Mouse (Mus musculus) forebrain, embryonic 11.5 days (tissue): ENCODE measurements around the gene Socs3. TPM values are rescaled to one million over a fixed set of nuclear protein-coding genes. Genes with fewer than 3 reads are reported as not detected.

Source experiments
- ATAC-seq: fragments of 200-750 bp; cut with Nextera tagmentation; replicated peaks from 2 replicates; pipeline ENCODE4 v1.8.0; 2017; ENCODE audit warnings: moderate TSS enrichment; ENCODE audit not compliant: low FRiP score
- DNase-seq: peaks from one replicate; pipeline ENCODE4 v3.0.0-alpha.2; 2017; ENCODE audit warnings: low spot score
- H3K27ac ChIP-seq: fragments of 300-500 bp; sonication (generic); 2 replicates; pipeline ENCODE4 v1.5.1; 2014; ENCODE audit warnings: low read depth, low read length
- H3K27me3 ChIP-seq: fragments of 300-500 bp; sonication (generic); 2 replicates; pipeline ENCODE4 v1.6.1; 2014; ENCODE audit warnings: mild to moderate bottlenecking, low read length, mixed read lengths; ENCODE audit not compliant: control insufficient read depth, insufficient read depth
- H3K36me3 ChIP-seq: fragments of 300-500 bp; sonication (generic); 2 replicates; pipeline ENCODE4 v1.6.1; 2014; ENCODE audit warnings: mild to moderate bottlenecking, low read length, moderate library complexity, mixed read lengths; ENCODE audit not compliant: control insufficient read depth, insufficient read depth
- H3K4me1 ChIP-seq: fragments of 300-500 bp; sonication (generic); replicated peaks from 2 replicates; pipeline ENCODE4 v1.6.1; 2014; ENCODE audit warnings: low read length, mixed read lengths; ENCODE audit not compliant: control insufficient read depth, insufficient read depth
- H3K4me2 ChIP-seq: fragments of 300-500 bp; sonication (generic); 2 replicates; pipeline ENCODE4 v1.6.1; 2014; ENCODE audit warnings: low read depth, mild to moderate bottlenecking, low read length, moderate library complexity, mixed read lengths; ENCODE audit not compliant: severe bottlenecking
- H3K4me3 ChIP-seq: fragments of 300-500 bp; sonication (generic); 2 replicates; pipeline ENCODE4 v1.5.1; 2014; ENCODE audit warnings: low read depth, low read length
- H3K9ac ChIP-seq: fragments of 300-500 bp; sonication (generic); 2 replicates; pipeline ENCODE4 v1.6.1; 2014; ENCODE audit warnings: low read length
- H3K9me3 ChIP-seq: fragments of 300-500 bp; sonication (generic); 2 replicates; pipeline ENCODE4 v1.6.1; 2016; ENCODE audit warnings: low read length, mixed read lengths; ENCODE audit not compliant: control insufficient read depth
- WGBS: fragments of 180-500 bp; shearing (Covaris S2); extraction: QIAGEN DNeasy Blood & Tissue Kit; methylation state at CpG from one replicate; pipeline ENCODE4 v1.1.7; 2014; 5-methylcytosine and 5-hydroxymethylcytosine counted together
- polyA plus RNA-seq: library from polyadenylated mRNA; unstranded; fragments of >200 nt; fragmentation: Nextera tagmentation; extraction: Ambion mirVana; gene quantifications from 2 replicates; pipeline ENCODE4 v1.2.1, GENCODE M21; 2014

The Socs3 gene
- polyA plus RNA-seq, 1 experiment from 2014 or later, result 5.9 TPM

DNA sequence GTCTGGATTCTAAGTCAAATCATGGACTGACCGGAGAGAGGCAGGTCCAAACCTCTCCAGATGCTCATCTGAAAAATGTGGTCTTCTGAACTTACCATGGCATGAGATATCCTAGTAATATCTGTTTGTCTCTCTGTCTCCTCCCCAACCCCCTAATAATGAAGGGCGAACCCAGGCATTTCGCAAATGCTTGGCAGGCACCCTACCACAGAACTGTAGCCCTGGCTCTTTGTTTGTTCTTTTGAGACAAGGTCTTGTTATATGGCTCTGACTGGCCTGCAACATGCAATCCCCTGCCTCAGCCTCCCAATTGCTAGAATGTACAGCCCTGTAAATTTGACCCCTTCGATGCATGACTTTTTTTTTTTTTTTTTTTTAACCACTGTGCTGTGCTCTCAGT is 10.7 kb downstream of the Socs3 start:
- no peak overlapping the region for H3K27ac ChIP-seq
- no peak overlapping the region for H3K4me2 ChIP-seq
- DNase-seq (no peak), ATAC-seq (no peak)
- no peak overlapping the region for H3K4me3 ChIP-seq
- H3K9me3 ChIP-seq, result no peaks in the 10 kb centered on the region
- H3K27me3 ChIP-seq, result no peaks in the 10 kb centered on the region
- peaks cover 19% of the 10 kb centered on the region for H3K4me1 ChIP-seq
- no peak overlapping the region for H3K9ac ChIP-seq
- H3K36me3 ChIP-seq, result no peaks in the 10 kb centered on the region
- WGBS, result 96% methylated on average over 4 of the region's 4 CpGs

DNA sequence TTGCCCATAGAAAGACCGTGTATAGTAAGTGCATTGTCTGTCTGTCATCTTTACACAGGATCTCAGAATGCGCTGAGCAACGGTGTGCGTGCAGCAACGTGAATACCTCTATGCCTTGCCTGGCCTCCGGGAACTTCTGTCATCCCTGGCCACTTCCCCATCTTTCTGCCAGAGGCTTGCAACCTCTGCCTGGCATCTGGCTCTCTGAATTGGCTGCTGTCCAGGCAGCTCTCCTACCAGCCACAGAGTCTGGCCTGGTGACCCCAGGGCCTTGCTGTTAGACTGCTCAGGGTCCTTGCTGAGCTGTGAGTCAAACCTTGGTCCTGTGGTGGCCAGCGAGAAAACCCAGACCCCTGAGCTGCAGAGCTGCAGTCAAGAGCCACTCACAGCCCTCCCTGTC is 11.7 kb downstream of the Socs3 start:
- H3K27me3 ChIP-seq, result no peaks in the 10 kb centered on the region
- H3K9me3 ChIP-seq, result no peaks in the 10 kb centered on the region
- no peak overlapping the region for H3K9ac ChIP-seq
- H3K4me2 ChIP-seq, result no peak overlapping the region
- WGBS, result 78% methylated on average over 7 of the region's 7 CpGs
- H3K4me1 ChIP-seq, result peaks cover 14% of the 10 kb centered on the region
- no peak for ATAC-seq
- H3K4me3 ChIP-seq, result no peak overlapping the region
- no peaks in the 10 kb centered on the region for H3K36me3 ChIP-seq
- H3K27ac ChIP-seq, result no peak overlapping the region
- no peak for DNase-seq

DNA sequence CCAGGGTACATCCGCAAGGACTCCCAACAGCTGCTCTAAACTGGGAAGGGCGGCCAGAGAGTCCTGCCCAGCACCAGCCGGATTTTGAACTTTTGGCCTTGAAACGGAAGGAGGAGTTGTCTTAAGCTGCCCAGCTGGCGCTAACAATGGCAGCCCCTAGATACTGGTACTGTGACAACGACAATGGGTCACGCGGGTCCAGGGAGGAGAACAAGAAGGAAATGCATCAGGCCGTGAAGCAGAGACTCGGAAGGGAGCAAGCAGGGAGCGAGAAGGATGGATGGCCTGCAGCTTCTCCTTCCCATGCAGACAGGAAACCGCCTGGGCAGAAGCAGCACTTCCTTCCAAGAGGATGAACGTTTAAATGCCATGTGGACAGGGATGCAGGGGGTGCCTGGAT is 14.2 kb downstream of the Socs3 start:
- Histone ChIP-seq H3K36me3 (no peaks in the 10 kb centered on the region), H3K4me1 (0 out of 2 replicates have a peak, but pooled peaks cover 1% of the 10 kb centered on the region), H3K9me3 (no peaks in the 10 kb centered on the region), H3K4me3 (no peak overlapping the region), H3K9ac (no peak overlapping the region), H3K27me3 (no peaks in the 10 kb centered on the region), H3K4me2 (no peak overlapping the region), H3K27ac (no peak overlapping the region)
- DNase-seq, result no peak
- 62% methylated on average over 13 of the region's 13 CpGs for WGBS
- ATAC-seq, result no peak

- no peak overlapping the region for H3K4me3 ChIP-seq
- ATAC-seq (no peak), DNase-seq (no peak)
- H3K9me3 ChIP-seq, result no peaks in the 10 kb centered on the region
- H3K27me3 ChIP-seq, result no peaks in the 10 kb centered on the region
- H3K27ac ChIP-seq, result no peak overlapping the region
- no peaks in the 10 kb centered on the region for H3K36me3 ChIP-seq
- H3K4me2 ChIP-seq, result no peak overlapping the region
- peaks cover 2% of the 10 kb centered on the region; the same call in 1 of the 2 replicates for H3K4me1 ChIP-seq
- 87% methylated on average over 9 of the region's 9 CpGs for WGBS
- H3K9ac ChIP-seq, result no peak overlapping the region
Observed at GRCm38 (mm10) chr11:117954819-117955218, 15.0 kb downstream of the Socs3 start.

GRCm38 (mm10) chr11:117954094-117954493 is 15.8 kb downstream of the Socs3 start:
- DNase-seq (no peak), ATAC-seq (no peak)
- H3K9ac ChIP-seq, result no peak overlapping the region
- H3K27me3 ChIP-seq, result no peaks in the 10 kb centered on the region
- no peak overlapping the region for H3K4me2 ChIP-seq
- 74% methylated on average over 2 of the region's 2 CpGs for WGBS
- peaks cover 9% of the 10 kb centered on the region; the same call in 1 of the 2 replicates for H3K4me1 ChIP-seq
- no peak overlapping the region for H3K4me3 ChIP-seq
- no peak overlapping the region for H3K27ac ChIP-seq
- no peaks in the 10 kb centered on the region for H3K9me3 ChIP-seq
- H3K36me3 ChIP-seq, result no peaks in the 10 kb centered on the region

DNA sequence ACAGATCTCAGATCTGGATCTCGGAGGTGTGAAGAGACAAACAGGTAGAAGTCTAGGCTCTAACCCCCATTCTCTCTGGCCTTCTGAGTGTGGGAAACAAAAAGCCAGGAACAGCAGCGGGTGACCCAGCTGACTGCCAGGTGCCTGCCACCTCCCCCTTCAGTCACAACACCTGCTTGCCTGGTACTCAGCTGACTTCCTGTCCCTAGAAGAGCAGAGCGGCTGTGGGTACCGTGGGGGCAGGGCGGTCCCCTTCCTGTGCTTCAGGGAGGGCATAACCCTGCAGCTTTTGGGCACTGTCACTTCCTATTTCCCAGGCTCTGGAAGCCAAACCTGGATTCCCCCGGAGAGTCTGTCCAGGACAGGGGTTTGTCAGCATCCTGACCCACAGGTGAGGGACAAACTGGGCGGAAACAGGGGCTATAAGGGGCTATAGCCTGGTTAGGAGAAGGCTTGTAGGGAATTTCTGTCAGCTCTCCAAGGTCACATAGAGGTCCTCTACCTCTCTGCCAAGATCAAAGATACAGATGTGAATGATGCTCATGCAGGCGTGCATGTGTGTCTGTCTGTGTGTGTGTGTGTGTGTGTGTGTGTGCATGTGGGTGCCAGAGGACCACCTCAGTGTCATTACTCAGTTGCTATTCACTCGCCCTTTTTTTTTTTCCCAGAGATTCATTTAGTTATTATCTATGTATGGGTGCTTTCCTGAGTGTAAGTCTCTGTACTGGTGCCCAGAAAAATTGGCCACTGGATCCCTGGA is 17.5 kb downstream of the Socs3 start:
- Histone ChIP-seq H3K27ac (no peak overlapping the region), H3K36me3 (no peaks in the 10 kb centered on the region), H3K9me3 (no peaks in the 10 kb centered on the region), H3K4me3 (no peak overlapping the region), H3K9ac (no peak overlapping the region), H3K4me2 (no peak overlapping the region), H3K4me1 (peaks cover 9% of the 10 kb centered on the region; the same call in 1 of the 2 replicates), H3K27me3 (no peaks in the 10 kb centered on the region)
- ATAC-seq, result no peak
- 68% methylated on average over 9 of the region's 9 CpGs for WGBS
- DNase-seq, result no peak

GRCm38 (mm10) chr11:117951391-117951790 is 18.5 kb downstream of the Socs3 start:
- Histone ChIP-seq H3K4me2 (no peak overlapping the region), H3K27me3 (no peaks in the 10 kb centered on the region), H3K9me3 (no peaks in the 10 kb centered on the region), H3K4me3 (no peak overlapping the region), H3K9ac (no peak overlapping the region), H3K27ac (no peak overlapping the region), H3K4me1 (peaks cover 9% of the 10 kb centered on the region; the same call in 1 of the 2 replicates), H3K36me3 (no peaks in the 10 kb centered on the region)
- ATAC-seq, result no peak
- WGBS, result 74% methylated on average over 6 of the region's 6 CpGs
- DNase-seq, result no peak

DNA sequence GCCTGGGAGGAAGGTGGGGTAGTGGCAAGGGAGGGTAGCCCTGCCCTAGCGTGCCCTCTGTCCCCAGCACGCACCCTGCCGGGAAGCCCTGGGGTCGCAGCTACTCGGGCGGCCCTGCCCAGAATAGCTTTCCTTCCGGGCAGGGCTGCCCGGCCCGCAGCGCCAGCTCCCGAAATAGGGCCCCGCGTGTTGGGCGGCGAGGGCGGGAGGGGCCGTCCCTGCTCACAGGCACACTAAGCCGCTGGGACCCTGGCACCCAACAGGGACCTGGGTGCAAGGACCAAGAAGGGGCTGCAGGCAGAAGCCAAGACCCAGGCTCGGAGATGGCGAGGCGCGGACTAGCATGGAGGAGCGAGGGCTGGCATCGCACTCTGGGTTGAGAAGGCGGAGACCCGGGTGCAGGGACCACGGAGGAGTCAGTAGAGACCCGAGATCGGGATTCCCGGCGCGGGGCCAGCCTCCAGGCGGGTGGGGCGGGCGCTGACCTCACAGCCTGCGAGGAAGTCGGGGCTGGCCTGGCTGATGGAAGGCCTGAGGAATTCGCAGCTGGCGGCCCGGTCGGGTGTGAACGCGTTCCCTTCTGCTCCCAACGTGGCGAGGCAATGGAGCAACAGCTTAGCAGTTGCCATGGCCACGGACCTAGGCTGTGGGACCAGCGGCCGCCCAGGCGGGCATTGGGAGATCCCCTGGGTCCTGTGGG is 20.3 kb downstream of the Socs3 start:
- Histone ChIP-seq H3K4me3 (peak overlapping the region; percentile 20), H3K36me3 (no peaks in the 10 kb centered on the region), H3K27ac (no peak overlapping the region), H3K4me1 (peaks cover 9% of the 10 kb centered on the region; the same call in 1 of the 2 replicates), H3K27me3 (no peaks in the 10 kb centered on the region), H3K4me2 (peak overlapping the region; percentile 54), H3K9me3 (no peaks in the 10 kb centered on the region), H3K9ac (peak overlapping the region; percentile 55)
- WGBS, result 3% methylated on average over 49 of the region's 49 CpGs
- ATAC-seq (peak; percentile 79), DNase-seq (peak; percentile 86)
